ENCODE assay signal across 14 mouse cellular contexts in the genomic region with DNA sequence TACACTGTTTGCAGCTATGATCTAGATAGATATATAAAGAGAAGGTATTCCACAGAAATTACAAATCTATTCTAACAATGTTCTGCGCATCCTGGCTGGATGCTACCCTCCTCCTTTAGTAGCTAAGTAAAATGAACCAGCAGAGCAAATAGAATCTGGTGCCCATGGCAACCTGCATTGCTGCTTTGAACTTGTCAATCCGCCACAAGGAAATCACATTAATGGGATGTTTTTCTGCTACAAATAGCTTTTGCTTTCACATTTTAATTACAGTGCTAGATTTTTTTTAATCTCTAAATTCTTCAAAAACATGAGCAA. TPM values are rescaled to one million over a fixed set of nuclear protein-coding genes. Genes with fewer than 3 reads are reported as not detected.
A peak's percentile ranks its signal among the peaks of the same experiment; 100 is the strongest.
DNase-seq lines count a peak whose midpoint lies in the region; ATAC-seq lines count a peak whose summit lies in the region.
"Had no signal": no experiment of that assay in that cellular context is flagged by ENCODE, and none has a peak within 500 bp of the region (broad histone marks: within the 10 kb centered on the region; RNA-seq: fewer than 3 reads in every experiment).

No protein-coding gene starts in this region.

- WGBS in forebrain, embryonic 13.5 days, result 28% methylated on average over 2 of the region's 2 CpGs
- 62% methylated on average over 2 of the region's 2 CpGs for WGBS in forebrain, embryonic 11.5 days
- WGBS in hindbrain, embryonic 16.5 days, result 25% methylated on average over 2 of the region's 2 CpGs
- WGBS in midbrain, embryonic 14.5 days, result 32% methylated on average over 2 of the region's 2 CpGs

- H3K27me3 ChIP-seq in forebrain, embryonic 13.5 days, result no peaks in the 10 kb centered on the region
- no peaks in the 10 kb centered on the region for H3K27me3 ChIP-seq in forebrain, embryonic 11.5 days (ENCODE audit: control insufficient read depth, insufficient read depth, low read length)
- no peaks in the 10 kb centered on the region for H3K27me3 ChIP-seq in hindbrain, embryonic 16.5 days (replicated peaks; ENCODE audit: control insufficient read depth, insufficient read depth, low read length)
- no peaks in the 10 kb centered on the region for H3K27me3 ChIP-seq in midbrain, embryonic 14.5 days (ENCODE audit: control insufficient read depth, insufficient read depth, low read length)
- H3K27me3 ChIP-seq: liver, embryonic 13.5 days had no signal

- H3K9ac ChIP-seq in forebrain, embryonic 13.5 days, result no peak overlapping the region
- no peak overlapping the region for H3K9ac ChIP-seq in forebrain, embryonic 11.5 days (ENCODE audit: low read length)
- no peak overlapping the region for H3K9ac ChIP-seq in hindbrain, embryonic 16.5 days (ENCODE audit: low read depth, low read length)
- no peak overlapping the region for H3K9ac ChIP-seq in midbrain, embryonic 14.5 days (replicated peaks; ENCODE audit: low read length)
- H3K9ac ChIP-seq: liver, embryonic 13.5 days had no signal

- no peak overlapping the region for H3K4me3 ChIP-seq in forebrain, embryonic 13.5 days
- no peak overlapping the region for H3K4me3 ChIP-seq in forebrain, embryonic 11.5 days (ENCODE audit: low read depth, low read length)
- no peak overlapping the region for H3K4me3 ChIP-seq in hindbrain, embryonic 16.5 days (ENCODE audit: low read length)
- no peak overlapping the region for H3K4me3 ChIP-seq in midbrain, embryonic 14.5 days (replicated peaks; ENCODE audit: low read depth, low read length)
- H3K4me3 ChIP-seq: liver, embryonic 13.5 days had no signal

- H3K27ac ChIP-seq in forebrain, embryonic 13.5 days, result no peak overlapping the region; the same call in 1 of the 2 replicates
- no peak overlapping the region for H3K27ac ChIP-seq in forebrain, embryonic 11.5 days (ENCODE audit: low read depth, low read length)
- H3K27ac ChIP-seq in hindbrain, embryonic 16.5 days (ENCODE audit: low read depth, low read length), result no peak overlapping the region
- H3K27ac ChIP-seq in midbrain, embryonic 14.5 days (replicated peaks; ENCODE audit: low read depth, low read length), result peak overlapping the region; percentile 68
- H3K27ac ChIP-seq: liver, embryonic 13.5 days had no signal

- 0 out of 2 replicates have a peak, but pooled peaks have one; percentile 22 for ATAC-seq in forebrain, embryonic 13.5 days
- ATAC-seq in forebrain, embryonic 11.5 days (replicated peaks; ENCODE audit: low FRiP score), result no peak
- peak; percentile 9; the same call in 1 of the 2 replicates for ATAC-seq in hindbrain, embryonic 16.5 days
- 0 out of 2 replicates have a peak, but pooled peaks have one; percentile 46 for ATAC-seq in midbrain, embryonic 14.5 days (ENCODE audit: low FRiP score, low TSS enrichment)
- ATAC-seq in CD4-positive, CD25-positive, alpha-beta regulatory T cell, adult 4 months, result no peak

- no peaks in the 10 kb centered on the region for H3K9me3 ChIP-seq in forebrain, embryonic 13.5 days (replicated peaks)
- no peaks in the 10 kb centered on the region for H3K9me3 ChIP-seq in forebrain, embryonic 11.5 days (ENCODE audit: control insufficient read depth, low read length)
- no peaks in the 10 kb centered on the region for H3K9me3 ChIP-seq in hindbrain, embryonic 16.5 days (ENCODE audit: control insufficient read depth, low read length)
- no peaks in the 10 kb centered on the region for H3K9me3 ChIP-seq in midbrain, embryonic 14.5 days (ENCODE audit: control insufficient read depth, low read length)
- H3K9me3 ChIP-seq: liver, embryonic 13.5 days had no signal

- H3K36me3 ChIP-seq in forebrain, embryonic 13.5 days (ENCODE audit: poor library complexity, severe bottlenecking), result no peaks in the 10 kb centered on the region
- H3K36me3 ChIP-seq in forebrain, embryonic 11.5 days (ENCODE audit: control insufficient read depth, insufficient read depth, low read length), result no peaks in the 10 kb centered on the region
- H3K36me3 ChIP-seq in hindbrain, embryonic 16.5 days (ENCODE audit: control insufficient read depth, insufficient read depth, low read length), result no peaks in the 10 kb centered on the region
- no peaks in the 10 kb centered on the region for H3K36me3 ChIP-seq in midbrain, embryonic 14.5 days (ENCODE audit: control insufficient read depth, insufficient read depth, low read length)
- H3K36me3 ChIP-seq: liver, embryonic 13.5 days had no signal

- peak overlapping the region; percentile 27; the same call in 1 of the 2 replicates for H3K4me2 ChIP-seq in forebrain, embryonic 13.5 days
- no peak overlapping the region for H3K4me2 ChIP-seq in forebrain, embryonic 11.5 days (ENCODE audit: low read depth, low read length, severe bottlenecking)
- H3K4me2 ChIP-seq in hindbrain, embryonic 16.5 days (ENCODE audit: low read length), result no peak overlapping the region
- peak overlapping the region; percentile 26 for H3K4me2 ChIP-seq in midbrain, embryonic 14.5 days (ENCODE audit: low read length)
- H3K4me2 ChIP-seq: liver, embryonic 13.5 days had no signal

- peaks cover 15% of the 10 kb centered on the region for H3K4me1 ChIP-seq in forebrain, embryonic 13.5 days
- 0 out of 2 replicates have a peak, but pooled peaks cover 2% of the 10 kb centered on the region for H3K4me1 ChIP-seq in forebrain, embryonic 11.5 days (replicated peaks; ENCODE audit: control insufficient read depth, insufficient read depth, low read length)
- no peaks in the 10 kb centered on the region; the same call in none of the 2 replicates for H3K4me1 ChIP-seq in hindbrain, embryonic 16.5 days (ENCODE audit: control insufficient read depth, insufficient read depth, low read depth, low read length)
- H3K4me1 ChIP-seq in midbrain, embryonic 14.5 days (ENCODE audit: control insufficient read depth, insufficient read depth, low read length), result 0 out of 2 replicates have a peak, but pooled peaks cover 5% of the 10 kb centered on the region
- H3K4me1 ChIP-seq: liver, embryonic 13.5 days had no signal

- no peak for DNase-seq in forebrain, embryonic 11.5 days (ENCODE audit: low spot score)
- peak; percentile 18 for DNase-seq in embryo, embryonic 11 days
- DNase-seq in midbrain, embryonic 14.5 days, result peak; percentile 72
- no peak for DNase-seq in lung, postnatal 4 days
- DNase-seq in heart, adult 18-20 months, result no peak
- DNase-seq: cerebellum, adult 11-12 months; heart, postnatal 14 days; kidney, adult 18-20 months; left cerebral cortex, postnatal 4 days; liver, embryonic 13.5 days; thymus, postnatal 14 days had no signal

RNA-seq across cellular contexts. Expression of gene Dnajb9, which starts 33.1 kb away (rescaled TPM):
- polyA plus RNA-seq in forebrain, embryonic 13.5 days (2015; fragmentation: Nextera tagmentation; extraction: Ambion mirVana), result 24.2 and 24.6 TPM in 2 replicates
- 20.3 and 20.9 TPM in 2 replicates for polyA plus RNA-seq in forebrain, embryonic 11.5 days (2014; fragmentation: Nextera tagmentation; extraction: Ambion mirVana)
- 33.6 and 34.2 TPM in 2 replicates for polyA plus RNA-seq in hindbrain, embryonic 16.5 days (2015; fragmentation: Nextera tagmentation; extraction: Ambion mirVana)
- 35.0 and 41.3 TPM in 2 replicates for polyA plus RNA-seq in midbrain, embryonic 14.5 days (2014; fragmentation: Nextera tagmentation; extraction: Ambion mirVana)
- 10 to 100 TPM; 10.8 to 13.4 TPM for polyA plus RNA-seq in CD4-positive, CD25-positive, alpha-beta regulatory T cell, adult 4 months (2017; shearing (Covaris generic))
- 10 to 100 TPM; 41.4 to 43.3 TPM for total RNA-seq in heart, adult 18-20 months (2021)

RNA-seq across cellular contexts. Expression of gene Pnpla8, which starts 44.2 kb away (rescaled TPM):
- polyA plus RNA-seq in forebrain, embryonic 13.5 days (2015; fragmentation: Nextera tagmentation; extraction: Ambion mirVana), result 106 and 116 TPM in 2 replicates
- 70.1 and 82.3 TPM in 2 replicates for polyA plus RNA-seq in forebrain, embryonic 11.5 days (2014; fragmentation: Nextera tagmentation; extraction: Ambion mirVana)
- polyA plus RNA-seq in hindbrain, embryonic 16.5 days (2015; fragmentation: Nextera tagmentation; extraction: Ambion mirVana), result 127 and 130 TPM in 2 replicates
- 146 and 168 TPM in 2 replicates for polyA plus RNA-seq in midbrain, embryonic 14.5 days (2014; fragmentation: Nextera tagmentation; extraction: Ambion mirVana)
- polyA plus RNA-seq in CD4-positive, CD25-positive, alpha-beta regulatory T cell, adult 4 months (2017; shearing (Covaris generic)), result 10 to 100 TPM; 18.6 to 19.6 TPM
- 100 to 1,000 TPM; 136 to 151 TPM for total RNA-seq in heart, adult 18-20 months (2021)

Comparison
In these comparisons a context has a peak if more than half of its experiments do, and no peak if none do; other contexts are left out.
1. ATAC-seq: peak in forebrain, embryonic 13.5 days (single experiment), hindbrain, embryonic 16.5 days (single experiment) and midbrain, embryonic 14.5 days (single experiment); none in forebrain, embryonic 11.5 days (single experiment) and CD4-positive, CD25-positive, alpha-beta regulatory T cell, adult 4 months (single experiment).
2. H3K4me2 ChIP-seq: peak in forebrain, embryonic 13.5 days (single experiment) and midbrain, embryonic 14.5 days (single experiment); none in forebrain, embryonic 11.5 days (single experiment) and hindbrain, embryonic 16.5 days (single experiment).
3. DNase-seq: peak in embryo, embryonic 11 days (single experiment) and midbrain, embryonic 14.5 days (single experiment); none in forebrain, embryonic 11.5 days (single experiment), lung, postnatal 4 days (0 of 2) and heart, adult 18-20 months (0 of 2).